Mouse (Mus musculus) spleen, postnatal 36 days (tissue): Measurements from ENCODE around the gene Isg20l2.

Experiments used
- DNase-seq, 2 experiments: peaks; one replicate each; pipeline ENCODE4 v3.0.0; 2022; ENCODE audit warnings: low spot score in 2 of 2, mixed read lengths in 1 of 2

Isg20l2 gene

DNA sequence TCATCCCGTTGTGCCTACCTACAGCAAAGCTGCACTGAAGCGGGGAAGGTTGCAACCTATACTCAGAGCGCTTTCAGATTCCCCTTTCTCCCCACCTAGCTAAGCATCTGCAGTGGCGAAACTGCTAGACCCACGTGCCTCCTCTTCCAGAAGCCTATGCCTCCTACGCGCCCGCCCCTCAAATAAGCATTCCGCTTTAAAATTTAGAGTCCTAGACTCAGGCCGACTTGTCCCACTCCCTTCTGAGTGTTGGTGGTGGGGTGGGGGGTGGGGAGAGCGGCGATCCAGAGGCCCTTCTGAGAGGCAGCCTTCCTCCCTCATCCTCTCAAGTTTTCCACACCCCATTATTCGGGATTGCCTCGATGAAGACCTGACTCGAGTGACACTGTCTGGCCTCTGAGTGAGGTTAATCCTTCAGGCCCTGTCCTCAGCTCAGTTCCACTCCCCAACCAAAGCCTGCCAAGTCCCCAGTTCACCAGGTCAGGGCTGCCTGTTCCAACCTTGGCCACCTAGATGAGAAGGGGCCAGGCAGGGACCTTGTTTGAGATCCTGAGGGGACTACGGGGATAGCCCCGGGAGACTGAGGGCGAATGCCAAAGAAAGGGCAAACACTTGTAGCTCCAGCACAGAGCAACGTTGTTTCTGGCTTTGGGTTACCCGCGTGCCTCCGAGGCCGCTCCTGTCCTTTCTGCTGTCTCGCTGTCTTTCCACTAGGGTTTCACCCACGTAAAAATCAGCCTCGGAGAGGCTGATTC is 17.1 kb downstream of the Isg20l2 start:
- DNase-seq: no peak

DNA sequence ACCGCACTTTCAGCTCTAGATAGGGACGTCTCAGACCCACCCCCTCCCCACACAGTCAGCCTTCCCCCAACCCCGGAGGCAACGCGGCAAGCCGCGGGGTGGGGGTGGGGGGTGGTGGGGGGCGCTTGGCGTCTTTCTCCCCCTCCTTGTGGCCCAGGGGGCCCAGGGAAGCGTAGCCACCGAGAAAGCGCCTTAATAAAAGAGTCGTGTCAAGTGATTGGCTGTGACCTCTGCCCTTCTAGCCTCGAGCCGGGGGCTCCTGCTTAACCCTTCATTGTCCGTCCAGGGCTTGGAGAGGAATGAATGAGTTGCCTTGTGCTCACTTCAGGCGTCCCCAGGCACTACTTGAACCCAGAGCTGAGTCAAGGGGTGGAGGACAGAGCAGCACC is 17.7 kb downstream of the Isg20l2 start:
- DNase-seq: no peak

DNA sequence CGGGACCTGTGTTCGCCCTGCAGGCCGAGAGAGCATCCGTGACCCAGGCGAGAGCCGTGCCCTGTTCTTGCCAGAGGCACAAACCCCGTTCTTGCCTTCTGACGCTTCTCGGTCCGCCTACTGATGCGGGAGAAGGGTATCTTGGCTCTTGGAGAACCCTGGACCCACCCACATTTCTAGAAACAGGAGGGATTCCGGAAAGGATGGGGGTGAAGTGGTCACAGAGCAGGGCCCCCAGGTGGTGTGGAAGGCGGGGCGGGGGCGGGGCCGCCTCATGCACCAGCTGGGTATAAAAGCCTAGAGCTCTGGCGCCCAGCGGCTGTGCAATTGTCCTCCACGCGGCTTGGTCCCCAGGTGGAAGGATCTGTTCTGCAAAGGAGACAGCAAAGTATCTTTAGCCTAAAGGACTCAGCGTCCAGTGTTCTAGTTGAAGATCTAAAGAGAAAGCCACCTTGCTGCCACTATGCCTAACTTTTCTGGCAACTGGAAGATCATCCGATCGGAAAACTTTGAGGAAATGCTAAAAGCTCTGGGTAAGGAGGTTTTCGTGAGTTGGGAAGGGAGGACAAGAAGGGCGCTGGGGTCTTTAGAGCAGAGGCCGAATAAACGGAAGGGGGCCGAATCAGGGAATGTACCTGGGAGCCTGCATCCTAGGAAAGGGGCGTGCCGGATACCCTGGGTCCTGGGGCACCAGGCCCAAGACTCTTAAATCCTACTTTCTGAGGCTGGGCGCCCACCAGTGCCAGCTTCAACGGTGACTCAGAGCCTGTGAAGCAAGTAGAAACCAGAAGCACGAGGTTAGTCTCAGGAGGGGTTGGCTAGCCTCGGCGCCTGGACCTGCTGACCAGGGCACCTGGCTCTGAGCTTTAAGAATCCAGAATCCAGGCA is 18.5 kb downstream of the Isg20l2 start, which contains the start of gene Crabp2:
Gene Crabp2 (plus strand): TSS at position 289 of the 888 bp plus-strand sequence.
- DNase-seq: no peak

DNA sequence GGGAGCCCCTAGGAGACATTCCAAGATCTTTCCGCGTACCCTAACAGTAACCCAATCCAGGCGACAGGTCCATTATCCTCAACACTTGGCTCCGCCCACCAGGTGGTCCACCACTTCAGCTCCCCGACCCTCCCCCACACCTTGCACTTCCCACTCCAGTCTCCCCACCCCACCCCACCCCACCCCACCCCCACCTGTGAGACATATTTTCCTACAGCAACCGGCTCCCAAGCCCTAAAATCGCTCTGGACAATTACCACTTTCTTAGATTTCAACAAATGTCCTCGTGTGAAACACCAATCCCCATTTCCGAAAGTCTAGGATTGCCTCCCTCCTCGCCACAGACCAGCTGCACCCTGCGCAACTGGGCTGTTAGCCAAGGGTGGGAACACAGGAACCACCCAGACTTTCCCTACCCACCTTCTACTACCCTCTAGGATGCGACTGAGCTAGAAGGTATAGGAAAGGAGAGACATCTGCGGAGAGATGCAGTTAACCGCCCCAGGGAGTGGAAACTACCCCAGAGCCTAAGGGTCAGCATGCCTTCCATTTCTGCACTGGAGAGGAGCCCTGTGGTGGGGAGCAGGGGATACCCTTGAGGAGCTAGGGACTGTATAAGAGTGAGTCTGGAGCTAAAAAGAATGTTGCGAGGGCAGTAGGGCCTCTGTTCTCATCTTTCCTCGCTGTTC is 19.3 kb downstream of the Isg20l2 start:
- DNase-seq: no peak

DNA sequence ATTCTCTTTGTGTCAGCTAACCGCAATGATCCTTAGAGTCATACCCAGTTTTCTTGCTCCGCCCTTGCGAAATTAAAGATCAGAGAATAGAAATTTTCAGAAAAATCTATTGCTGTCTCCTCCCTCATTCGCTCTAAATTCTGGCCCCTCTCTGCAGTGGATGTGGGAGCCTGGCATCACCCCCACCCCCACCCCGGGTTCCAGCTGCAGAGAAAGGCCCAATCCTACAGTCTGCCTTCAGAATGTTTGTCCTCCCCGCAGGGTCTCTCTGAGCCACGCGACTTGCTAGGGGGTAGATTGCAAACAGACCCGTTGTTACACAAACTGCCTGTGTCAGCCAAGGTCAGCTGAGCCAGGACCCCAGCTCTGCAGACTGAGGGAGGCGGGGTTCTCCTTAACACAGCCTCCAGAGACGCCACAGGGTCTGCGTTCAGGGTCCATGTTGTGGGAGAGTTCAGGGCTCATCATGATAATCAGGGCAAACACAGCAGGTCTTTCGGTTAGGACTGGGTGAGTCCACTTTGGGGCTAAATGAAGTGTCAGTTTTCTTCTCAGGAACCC is 19.9 kb downstream of the Isg20l2 start:
- no peak for DNase-seq

DNA sequence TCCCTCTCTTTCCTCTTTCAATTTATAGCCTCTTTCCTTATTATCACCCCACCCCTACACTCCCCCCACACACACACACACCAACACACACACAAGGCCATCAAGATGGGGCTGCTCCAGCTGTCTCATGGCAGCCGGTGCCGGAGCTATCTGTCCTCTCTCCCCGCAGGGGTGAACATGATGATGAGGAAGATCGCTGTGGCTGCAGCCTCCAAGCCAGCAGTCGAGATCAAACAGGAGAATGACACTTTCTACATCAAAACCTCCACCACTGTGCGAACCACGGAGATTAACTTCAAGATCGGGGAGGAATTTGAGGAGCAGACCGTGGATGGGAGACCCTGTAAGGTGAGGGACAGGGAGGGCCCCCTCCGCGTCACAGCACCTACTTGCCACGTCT is 21.8 kb downstream of the Isg20l2 start:
- no peak for DNase-seq

DNA sequence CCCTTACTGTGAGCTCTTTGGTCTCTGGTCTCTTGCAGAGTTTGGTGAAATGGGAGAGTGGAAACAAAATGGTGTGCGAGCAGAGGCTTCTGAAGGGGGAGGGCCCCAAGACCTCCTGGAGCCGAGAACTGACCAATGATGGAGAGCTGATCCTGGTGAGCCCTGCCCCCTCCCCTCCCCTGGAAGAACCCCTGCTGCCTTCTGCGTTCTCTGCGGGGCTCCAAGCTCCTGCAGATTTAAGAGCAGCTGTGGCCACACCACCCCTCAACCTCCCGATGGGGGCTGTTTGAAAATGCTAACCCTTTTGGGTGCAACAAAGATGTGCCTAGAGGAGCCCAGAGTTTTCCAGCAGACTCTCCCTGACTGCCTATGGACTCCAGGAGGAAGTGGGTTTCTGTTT is 22.3 kb downstream of the Isg20l2 start:
- no peak for DNase-seq

DNA sequence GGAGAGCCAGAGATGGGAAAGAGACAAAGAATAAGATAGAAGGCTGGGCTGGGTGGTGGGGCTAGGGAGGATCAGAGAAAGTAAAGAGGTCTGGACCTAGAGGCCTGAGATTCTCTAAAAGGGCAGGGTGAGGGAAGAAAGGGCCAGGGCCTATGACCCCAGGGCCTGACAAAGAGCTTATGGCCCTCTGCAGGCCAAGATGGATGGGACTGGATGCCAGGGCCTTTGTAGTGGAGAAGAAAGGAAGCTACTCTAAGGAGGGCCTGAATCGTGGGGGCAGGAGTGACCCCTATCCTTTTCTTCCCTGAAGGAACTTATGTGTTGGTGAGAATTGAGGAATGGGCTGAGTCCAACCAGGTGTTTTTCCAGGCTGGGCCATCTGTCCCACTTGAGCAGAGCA is 27.9 kb downstream of the Isg20l2 start:
- DNase-seq: no peak

DNA sequence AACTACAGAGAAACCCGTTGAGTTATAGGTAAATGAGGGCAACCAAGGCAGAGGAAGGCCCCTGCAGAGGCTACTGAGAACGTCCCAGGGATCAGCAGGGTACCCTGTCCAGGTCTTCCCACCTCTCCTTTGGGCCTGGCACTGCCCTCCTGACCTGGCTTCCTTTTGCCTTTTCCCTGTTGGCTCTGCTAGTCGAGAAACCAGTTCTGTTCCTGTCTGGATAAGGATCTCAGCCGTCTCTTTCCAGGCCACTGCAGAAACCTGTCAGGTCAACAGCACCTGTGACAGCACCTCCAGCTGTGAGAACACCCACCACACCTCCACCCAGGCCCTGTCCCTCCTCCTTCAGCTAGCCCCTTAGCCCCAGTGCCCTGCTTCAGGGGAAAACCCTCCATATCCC is 28.4 kb downstream of the Isg20l2 start:
- no peak for DNase-seq

DNA sequence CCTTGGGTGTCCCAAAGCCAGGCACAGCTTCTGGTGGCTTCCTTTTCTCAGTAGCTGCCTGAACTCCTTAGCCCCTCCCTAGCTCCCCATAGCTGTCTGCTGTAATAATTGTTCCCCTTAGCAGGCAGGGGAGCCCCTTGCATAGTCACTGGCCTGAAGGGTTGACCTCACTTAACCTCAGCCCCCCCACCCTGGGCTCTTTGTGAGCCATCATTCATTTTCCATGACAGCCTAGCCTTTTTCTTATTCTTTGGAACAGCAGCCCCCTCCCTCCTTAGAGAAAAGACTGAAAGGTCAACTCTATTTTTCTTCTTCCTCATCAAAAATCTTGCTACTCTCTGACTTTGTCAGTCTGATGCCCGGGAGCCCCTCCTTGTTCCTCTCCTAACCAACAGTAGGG is 28.9 kb downstream of the Isg20l2 start:
- DNase-seq: no peak

DNA sequence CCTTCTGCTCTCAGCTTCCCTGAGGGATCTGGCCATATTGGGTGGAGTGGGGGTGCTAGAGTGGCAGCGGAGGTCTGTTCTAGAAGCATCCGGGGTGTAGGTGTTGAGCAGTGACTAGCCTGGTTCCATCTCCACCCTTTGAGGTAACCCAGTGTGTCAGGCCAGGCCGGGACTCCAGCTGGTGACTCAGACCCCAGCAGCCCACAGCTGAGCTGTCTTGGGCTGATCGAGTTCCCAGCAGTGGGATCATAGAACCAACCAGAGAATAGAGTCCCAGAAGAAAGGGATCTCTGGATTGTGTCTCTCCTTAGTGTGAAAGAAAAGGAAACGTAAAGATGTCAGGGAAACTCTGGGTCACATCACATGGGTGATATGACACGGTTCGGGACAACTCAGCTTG is 29.3 kb downstream of the Isg20l2 start:
- DNase-seq: no peak

DNA sequence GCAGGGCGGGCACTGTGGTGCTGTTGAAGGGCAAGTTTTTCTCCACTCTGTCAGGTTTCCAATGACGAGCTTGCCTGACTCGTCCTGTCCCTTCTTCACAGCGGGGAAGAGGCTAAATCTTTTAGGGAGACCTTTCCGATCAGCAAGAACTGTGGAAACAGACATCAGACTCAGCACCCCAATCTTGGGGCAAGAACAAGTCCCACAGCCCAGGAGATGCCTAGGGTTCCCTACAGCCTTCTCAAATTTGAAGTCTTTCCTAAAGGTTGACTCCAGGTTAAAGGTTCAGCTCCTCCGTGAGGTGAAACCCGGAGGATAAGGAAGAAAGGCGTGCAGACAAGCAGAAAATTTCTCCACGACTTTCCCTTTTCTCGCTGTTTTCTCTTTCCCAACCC is 30.1 kb downstream of the Isg20l2 start:
- no peak for DNase-seq

DNA sequence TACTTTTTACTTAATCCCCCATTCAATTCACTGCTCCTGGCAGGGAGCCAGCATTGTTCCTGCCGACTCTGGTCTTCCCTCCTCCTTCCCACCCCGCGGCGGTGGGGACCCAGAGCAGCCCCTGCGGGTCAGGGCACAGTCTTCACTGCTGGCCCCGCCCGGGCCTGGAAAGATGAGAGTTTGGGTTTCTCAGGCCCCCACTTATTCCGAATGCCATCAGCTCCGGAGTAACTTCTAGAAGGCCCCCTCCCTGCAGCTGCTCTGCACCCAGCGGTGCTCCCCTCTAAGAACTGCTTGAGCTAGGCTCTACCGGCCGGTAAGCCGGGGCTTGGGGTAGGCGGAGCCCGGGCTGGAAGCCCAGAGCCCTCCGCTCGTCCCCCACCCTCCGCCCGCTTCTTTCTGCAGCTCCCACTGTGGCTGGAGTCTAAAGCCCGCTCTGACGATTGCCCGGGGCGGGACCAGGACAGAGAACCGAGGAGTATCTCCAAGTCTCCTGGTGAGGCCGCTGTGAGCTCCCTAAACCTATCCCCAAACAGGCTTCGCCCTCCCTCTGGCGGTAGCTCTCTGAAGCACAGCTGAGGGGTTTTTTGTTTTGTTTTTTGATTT is 30.6 kb downstream of the Isg20l2 start:
- peak; percentile 61 to 63 for DNase-seq

DNA sequence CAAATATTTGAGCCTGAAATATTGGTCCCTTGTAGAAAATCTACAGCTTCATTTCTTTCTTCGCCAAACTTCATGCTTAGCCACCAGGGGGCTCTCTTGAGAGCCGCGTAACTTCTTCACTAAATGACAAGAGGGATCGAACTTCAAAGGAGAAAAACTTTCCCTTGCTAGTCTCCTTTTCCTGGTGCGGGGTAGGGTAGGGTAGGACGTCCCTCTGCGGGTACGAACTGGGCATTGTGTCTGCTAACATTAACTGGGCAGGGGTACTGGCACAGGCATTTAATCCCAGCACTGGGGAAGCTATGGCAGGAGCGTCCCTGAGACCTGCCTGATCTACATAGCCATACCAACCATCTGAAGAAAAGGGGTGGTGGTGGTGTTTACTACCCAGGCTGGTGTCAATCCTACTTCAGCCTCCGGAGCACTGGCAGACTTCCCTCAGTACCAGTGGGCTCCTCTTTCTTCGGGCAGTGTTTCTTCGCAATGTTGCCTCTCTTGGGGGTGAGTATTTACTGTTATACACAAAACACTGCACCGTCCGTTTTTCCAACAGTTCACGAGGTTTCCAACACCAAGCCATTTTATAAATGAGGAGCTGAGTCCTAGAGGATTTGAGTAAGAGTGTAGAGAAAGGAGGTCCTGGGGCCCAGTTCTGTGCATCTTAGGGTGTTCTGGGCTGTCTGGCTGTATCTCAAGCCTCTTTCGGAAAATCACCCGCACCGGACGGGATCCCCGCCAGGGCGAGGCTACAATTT is 40.2 kb downstream of the Isg20l2 start:
- peak; percentile 12 to 24 for DNase-seq

DNA sequence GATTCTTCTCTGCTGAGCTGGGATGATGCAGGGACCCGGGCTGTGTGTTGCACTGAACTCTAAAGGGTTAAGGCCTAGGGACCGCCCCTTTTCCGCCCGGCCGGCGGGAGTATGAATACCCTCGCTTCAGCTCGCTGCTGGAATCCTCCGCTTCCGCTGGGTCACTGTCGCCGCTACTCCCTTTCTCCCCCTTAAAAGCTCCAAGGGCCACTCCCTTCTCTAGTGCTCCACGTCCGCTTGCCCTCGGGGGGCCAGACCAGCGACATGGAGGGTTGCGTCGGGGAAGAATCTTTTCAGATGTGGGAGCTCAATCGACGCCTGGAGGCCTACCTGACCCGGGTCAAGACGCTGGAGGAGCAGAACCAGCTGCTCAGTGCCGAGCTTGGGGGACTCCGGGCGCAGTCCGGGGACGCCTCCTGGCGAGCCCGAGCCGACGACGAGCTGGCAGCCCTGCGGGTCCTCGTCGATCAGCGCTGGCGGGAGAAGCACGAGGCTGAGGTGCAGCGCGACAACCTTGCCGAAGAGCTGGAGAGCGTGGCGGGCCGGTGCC is 40.9 kb downstream of the Isg20l2 start, which contains the start of gene Nes:
Gene Nes (plus strand): TSS at position 140 of the 550 bp plus-strand sequence.
- no peak for DNase-seq

DNA sequence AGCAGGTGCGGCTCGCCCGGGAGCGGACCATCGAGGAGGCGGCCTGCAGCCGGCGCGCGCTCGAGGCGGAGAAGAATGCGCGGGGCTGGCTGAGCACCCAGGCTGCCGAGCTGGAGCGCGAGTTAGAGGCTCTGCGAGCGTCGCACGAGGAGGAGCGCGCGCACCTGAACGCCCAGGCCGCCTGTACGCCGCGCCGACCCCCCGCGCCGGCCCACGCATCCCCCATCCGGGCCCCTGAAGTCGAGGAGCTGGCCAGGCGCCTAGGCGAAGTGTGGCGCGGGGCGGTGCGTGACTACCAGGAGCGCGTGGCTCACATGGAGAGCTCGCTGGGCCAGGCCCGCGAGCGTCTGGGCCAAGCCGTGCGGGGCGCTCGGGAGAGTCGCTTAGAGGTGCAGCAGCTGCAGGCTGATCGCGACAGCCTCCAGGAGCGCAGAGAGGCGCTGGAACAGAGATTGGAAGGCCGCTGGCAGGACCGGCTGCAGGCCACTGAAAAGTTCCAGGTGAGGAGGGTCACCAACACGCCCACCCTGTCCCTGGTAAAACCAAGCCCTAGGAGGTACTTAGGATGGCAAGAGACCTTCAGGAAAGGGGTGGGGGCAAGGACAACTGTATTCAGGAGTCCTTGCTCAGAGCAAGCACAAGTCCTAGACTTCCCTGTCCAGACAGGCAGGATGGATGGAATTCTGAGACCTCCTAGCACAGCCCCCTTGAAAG is 41.5 kb downstream of the Isg20l2 start:
- DNase-seq: no peak

DNA sequence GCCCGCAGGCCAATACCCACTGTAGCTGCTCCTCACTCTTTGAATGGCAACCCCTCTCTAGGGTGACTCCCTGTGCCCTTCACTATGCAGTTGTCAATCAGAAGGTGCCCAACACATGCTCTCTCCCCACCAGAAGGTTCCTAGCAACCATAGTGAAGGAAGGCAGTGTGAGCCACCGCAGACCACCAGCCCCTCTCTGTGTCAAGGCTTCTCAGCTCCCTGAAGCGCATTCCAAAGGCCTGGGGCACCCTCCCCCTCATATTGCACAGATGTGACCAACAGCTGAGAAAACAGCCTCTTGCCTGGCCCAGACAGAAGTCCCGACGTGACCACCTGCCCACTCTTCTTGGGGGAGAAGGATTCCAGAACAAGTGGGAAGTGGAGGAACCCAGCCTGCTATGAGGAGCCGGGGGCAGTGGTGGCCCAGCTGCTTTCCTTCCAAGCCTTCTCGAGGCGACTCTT is 42.1 kb downstream of the Isg20l2 start:
- no peak for DNase-seq

DNA sequence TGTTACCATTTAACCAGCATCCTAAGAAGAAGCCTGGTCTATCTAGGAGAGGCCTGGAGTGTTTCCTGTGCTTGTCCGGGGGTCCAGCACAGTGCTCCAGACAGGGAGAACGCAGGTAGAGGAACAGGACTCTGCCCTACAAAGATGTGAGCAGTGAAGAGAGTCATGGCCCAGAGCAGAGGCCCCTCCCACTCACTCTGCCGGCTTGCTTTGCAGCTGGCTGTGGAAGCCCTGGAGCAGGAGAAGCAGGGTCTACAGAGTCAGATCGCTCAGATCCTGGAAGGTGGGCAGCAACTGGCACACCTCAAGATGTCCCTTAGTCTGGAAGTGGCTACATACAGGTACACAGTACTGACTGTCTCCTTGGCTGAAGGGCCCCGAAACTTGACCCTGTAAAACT is 42.7 kb downstream of the Isg20l2 start:
- no peak for DNase-seq

DNA sequence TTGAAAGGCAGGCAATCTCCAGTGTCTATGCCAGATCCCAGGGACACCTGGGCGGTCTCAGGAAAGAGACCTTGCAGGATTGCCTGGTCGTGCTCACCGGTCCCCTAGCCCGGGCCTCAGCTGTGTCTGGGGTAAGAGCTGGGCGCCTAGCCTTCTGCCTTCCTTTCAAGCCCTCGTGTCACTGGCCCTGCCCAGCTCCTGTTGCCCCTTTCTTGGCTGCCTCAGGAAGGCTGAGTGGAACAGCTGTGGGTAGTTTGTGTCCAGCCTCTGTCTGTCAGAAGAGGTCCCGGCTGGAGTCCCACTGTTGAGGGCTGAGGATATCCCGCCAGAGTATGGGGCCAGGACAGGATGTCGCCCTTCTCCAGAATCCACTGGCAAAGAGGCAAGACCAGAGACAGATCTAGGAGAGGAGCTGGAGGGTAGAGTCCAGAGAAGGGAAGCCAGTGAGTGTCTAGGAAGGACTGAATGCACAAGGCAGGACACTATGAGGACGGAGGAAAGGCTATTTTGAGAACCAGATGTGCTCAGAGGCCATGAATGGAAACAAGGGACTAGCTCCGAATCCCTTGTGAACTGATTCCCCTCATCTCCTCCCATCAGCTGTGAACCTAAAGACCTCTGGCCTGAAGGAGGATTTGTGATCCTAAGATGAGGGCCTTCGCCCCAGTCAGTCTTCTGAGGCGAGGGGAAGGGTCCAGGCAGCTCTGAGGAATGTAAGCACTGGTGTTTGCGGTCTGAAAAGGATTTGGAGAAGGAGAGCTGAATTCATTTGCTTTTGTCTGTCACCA is 43.7 kb downstream of the Isg20l2 start:
- no peak for DNase-seq
